Mouse (Mus musculus): ENCODE results near the gene Rab34.

- TF ChIP-seq CTCF (IDR thresholded peaks at IDR 0.05; ENCODE audit: low read depth) (no peak), EP300 (optimal IDR thresholded peaks at IDR 0.05) (no peak)
Measured at GRCm38 (mm10) chr11:78193113-78193512, 4.9 kb downstream of the Rab34 start, which contains the start of gene Proca1.
